Mouse (Mus musculus): ENCODE results near the gene Akna. TPM values are rescaled to one million over a fixed set of nuclear protein-coding genes. Genes with fewer than 3 reads are reported as not detected.

The Akna gene
- 5.4 and 5.7 TPM in 2 replicates for polyA plus RNA-seq (2016; fragmentation: Nextera tagmentation; extraction: Ambion mirVana)

DNA sequence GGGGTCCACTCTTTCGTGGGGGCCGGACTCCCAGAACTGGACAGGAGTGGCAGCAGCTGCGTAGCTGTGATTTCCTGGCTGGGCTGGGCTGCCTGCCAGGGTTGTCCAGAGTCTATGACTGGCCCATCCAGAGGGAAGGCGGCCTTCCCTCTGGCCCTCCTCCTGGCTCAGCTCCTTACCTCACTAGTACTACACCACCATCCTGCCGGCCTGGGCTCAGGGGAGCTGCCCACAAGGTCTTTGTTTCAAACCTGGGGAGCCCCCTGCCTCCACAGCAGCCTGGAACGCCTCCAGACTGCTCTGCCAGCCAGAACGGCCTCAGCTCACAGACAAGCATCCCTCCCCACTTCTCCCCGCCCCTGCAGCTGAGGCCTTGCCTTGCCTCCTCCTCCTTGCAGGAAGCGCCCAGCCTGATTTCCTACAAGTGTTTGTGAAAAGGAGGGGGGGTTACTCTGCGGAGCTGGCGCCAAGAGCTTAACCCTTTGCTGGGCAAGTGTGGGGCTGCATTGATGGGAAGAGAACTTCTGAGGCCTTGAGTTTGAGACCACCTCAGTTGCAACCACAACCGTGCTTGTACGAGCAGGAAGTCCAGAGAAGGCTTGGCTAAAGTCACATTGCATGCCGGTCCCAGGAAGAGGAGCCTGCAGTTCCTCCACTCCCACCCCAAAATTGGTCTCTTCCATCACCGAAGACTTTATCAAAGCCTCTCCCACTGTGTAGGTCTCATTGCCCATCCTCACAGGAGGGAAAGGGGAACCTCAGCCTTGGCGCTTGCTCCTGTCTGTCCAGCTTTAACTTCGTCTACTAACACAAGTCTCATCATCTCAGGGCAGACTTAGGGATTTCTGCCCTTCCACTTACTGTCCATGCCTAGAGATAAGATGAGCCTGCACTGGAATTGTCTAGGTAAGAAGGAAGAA is at the start of gene Akna:
Gene Akna (minus strand): TSS at position 315 of the 920 bp plus-strand sequence.
- peak within 1 kb of the TSS; percentile 43 for H3K27ac ChIP-seq
- H3K9me3 ChIP-seq (replicated peaks) = no peaks in the 10 kb centered on the region
- peak within 1 kb of the TSS; percentile 42 for H3K9ac ChIP-seq
- H3K36me3 ChIP-seq = no peaks in the 10 kb centered on the region
- 20% methylated on average over 17 of the region's 17 CpGs for WGBS (ENCODE audit: insufficient replicate concordance)
- ATAC-seq = peak; percentile 31
- peak within 1 kb of the TSS; percentile 51 for H3K4me2 ChIP-seq
- no peaks in the 10 kb centered on the region; the same call in 1 of the 2 replicates for H3K27me3 ChIP-seq (replicated peaks)
- peaks cover 96% of the 10 kb centered on the region for H3K4me1 ChIP-seq
- peak within 1 kb of the TSS; percentile 38 for H3K4me3 ChIP-seq

DNA sequence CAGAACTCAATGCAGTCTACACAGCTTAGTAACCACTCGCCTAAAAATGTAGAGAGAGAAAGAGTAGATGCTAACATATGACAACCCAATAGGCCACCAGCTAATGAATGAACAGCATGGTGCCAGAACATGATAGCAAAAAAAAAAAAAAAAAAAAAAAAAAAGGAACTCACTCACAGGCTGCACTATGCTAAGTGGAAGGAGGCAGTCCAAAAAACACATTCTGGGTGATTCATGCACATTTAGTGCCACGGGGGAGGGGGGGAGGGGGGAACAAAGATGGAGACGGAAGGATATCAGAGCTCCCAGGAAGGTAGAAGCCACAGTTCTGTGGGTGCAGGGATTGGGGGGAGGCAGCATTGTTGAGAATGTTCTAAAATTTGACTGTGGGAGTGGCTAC is 49.4 kb upstream of the Akna start:
- Histone ChIP-seq H3K4me1 (no peaks in the 10 kb centered on the region), H3K9me3 (replicated peaks) (no peaks in the 10 kb centered on the region), H3K4me3 (no peak overlapping the region), H3K27ac (no peak overlapping the region), H3K27me3 (replicated peaks) (no peaks in the 10 kb centered on the region), H3K36me3 (no peaks in the 10 kb centered on the region), H3K4me2 (no peak overlapping the region), H3K9ac (no peak overlapping the region)
- WGBS (ENCODE audit: insufficient replicate concordance) = 40% methylated on average over 3 of the region's 3 CpGs
- no peak for ATAC-seq

DNA sequence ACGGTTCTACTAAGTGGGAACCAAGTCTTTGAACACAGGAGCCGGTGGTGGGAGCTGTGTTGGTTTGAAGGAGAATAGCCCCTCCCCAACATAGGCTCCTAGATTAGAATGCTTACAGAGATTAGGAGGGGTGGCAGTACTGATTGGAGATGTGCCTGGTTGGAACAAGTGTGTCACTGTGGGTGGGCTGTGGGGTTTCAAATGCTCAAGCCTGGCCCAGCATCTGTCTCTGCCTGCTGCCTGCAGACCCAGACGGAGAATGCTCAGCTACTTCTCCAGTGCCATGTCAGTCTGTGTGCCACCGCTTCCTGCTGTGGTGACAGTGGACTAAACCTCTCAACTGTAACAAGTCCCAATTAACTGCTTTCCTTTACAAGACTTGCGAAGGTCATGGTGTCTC is 47.4 kb upstream of the Akna start:
- Histone ChIP-seq H3K4me3 (no peak overlapping the region), H3K4me2 (no peak overlapping the region), H3K27me3 (replicated peaks) (no peaks in the 10 kb centered on the region), H3K9ac (no peak overlapping the region), H3K4me1 (no peaks in the 10 kb centered on the region), H3K9me3 (replicated peaks) (no peaks in the 10 kb centered on the region), H3K36me3 (no peaks in the 10 kb centered on the region), H3K27ac (no peak overlapping the region)
- no peak for ATAC-seq
- WGBS (ENCODE audit: insufficient replicate concordance) = 61% methylated on average over 5 of the region's 5 CpGs

DNA sequence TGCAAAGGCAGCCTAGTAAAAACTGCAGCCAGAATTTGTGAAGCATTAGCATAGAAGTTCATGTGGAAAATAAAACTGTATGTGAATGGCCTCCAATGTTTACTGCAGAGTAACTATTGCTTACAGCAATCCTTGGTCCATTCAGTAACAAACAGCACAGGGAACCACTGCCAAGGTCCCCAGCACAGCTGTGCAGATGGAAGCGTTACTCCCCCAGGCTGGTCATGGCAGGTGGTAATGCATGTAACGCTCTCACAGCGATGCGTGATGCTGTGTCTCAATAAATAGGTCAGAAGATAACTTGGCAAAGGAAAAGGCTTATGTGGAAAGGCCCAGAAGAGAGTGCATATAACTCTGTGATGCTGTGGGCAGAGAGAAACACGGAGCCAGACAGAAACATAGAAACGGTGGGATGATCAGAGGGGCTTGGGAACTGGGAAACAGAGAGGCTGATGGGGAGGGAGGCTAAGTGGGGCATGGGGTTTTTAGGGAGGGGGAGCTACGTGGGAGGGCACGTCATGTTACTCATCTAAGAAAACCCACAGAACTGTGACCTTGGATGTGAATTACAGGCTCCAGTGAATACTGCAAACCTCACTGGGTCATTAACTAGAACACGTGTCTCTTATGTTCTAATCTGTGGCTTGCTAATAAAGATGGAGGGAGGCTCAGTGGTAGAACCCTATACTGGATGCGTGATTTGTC is 41.4 kb upstream of the Akna start:
- H3K9me3 ChIP-seq (replicated peaks) = no peaks in the 10 kb centered on the region
- no peaks in the 10 kb centered on the region for H3K36me3 ChIP-seq
- H3K4me3 ChIP-seq = no peak overlapping the region
- no peak for ATAC-seq
- WGBS (ENCODE audit: insufficient replicate concordance) = 76% methylated on average over 10 of the region's 10 CpGs
- no peaks in the 10 kb centered on the region for H3K27me3 ChIP-seq (replicated peaks)
- no peak overlapping the region for H3K9ac ChIP-seq
- H3K27ac ChIP-seq = no peak overlapping the region
- H3K4me1 ChIP-seq = no peaks in the 10 kb centered on the region
- H3K4me2 ChIP-seq = no peak overlapping the region

DNA sequence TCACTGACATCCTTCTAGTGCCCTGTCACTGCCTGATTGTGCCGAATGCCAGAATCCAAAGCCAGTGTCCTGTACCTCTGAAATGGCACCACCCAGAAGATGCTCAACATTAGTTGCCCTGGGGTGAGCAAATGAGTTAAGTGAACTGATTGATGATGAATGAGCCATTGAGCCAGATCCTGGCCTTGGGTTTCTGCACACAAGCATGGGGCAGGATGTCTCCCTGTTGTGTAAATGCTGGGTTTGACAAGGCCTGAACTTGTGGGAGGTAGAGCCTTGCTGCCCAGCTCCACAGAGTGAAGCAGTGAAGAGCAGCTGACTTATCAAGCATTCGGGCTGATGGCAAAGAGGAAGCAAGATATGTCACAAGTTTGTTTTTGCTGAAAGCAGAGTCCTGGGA is 39.9 kb upstream of the Akna start:
- no peak for ATAC-seq
- H3K27ac ChIP-seq = no peak overlapping the region
- no peaks in the 10 kb centered on the region for H3K4me1 ChIP-seq
- H3K4me2 ChIP-seq = no peak overlapping the region
- H3K4me3 ChIP-seq = no peak overlapping the region
- H3K27me3 ChIP-seq (replicated peaks) = no peaks in the 10 kb centered on the region
- 49% methylated on average over 2 of the region's 2 CpGs for WGBS (ENCODE audit: insufficient replicate concordance)
- no peak overlapping the region for H3K9ac ChIP-seq
- H3K9me3 ChIP-seq (replicated peaks) = no peaks in the 10 kb centered on the region
- H3K36me3 ChIP-seq = no peaks in the 10 kb centered on the region

DNA sequence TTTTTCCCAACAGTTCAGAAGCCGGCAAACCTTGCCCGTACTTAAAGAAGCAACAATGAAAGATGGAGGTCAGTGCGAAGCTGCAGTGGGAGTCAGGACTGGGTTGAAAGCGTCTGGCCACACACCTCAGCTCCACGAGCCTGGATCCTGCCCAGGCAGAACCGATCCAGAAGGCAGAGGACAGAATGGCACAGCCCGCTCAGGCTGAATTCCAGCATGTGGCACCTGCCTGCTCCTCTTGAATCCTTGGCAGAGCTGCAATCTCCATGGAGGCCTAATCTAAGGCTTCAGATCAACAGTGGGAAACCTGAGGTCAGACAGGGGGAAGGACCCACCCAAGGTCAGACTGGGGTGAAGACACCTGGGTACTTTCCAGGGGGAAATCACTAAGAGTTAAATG is 38.5 kb upstream of the Akna start:
- WGBS (ENCODE audit: insufficient replicate concordance) = 79% methylated on average over 7 of the region's 7 CpGs
- no peak for ATAC-seq

DNA sequence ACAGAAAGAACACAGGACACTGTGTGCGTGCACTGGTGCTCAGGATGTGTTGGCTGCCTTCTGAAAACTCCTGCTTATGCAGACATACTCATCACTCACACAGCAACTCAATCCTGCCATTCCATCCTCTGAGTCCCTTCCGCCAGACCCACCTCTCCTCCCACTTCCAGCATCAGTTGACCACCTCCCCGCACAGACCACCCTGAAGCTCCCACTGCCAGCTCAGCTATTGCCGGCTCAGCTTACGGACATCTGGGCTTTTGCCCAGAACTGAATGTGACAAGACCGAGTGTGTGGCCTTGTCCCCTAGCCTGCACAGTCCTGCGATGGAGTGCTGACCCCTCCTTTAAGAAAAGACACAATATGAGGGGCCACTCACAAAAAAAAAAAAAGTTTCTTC is 37.1 kb upstream of the Akna start:
- 61% methylated on average over 7 of the region's 7 CpGs for whole genome bisulfite sequencing (ENCODE audit: insufficient replicate concordance)
- ATAC-seq = no peak
- no peak overlapping the region for H3K4me3 ChIP-seq
- H3K36me3 ChIP-seq = no peaks in the 10 kb centered on the region
- H3K27ac ChIP-seq = no peak overlapping the region
- H3K9ac ChIP-seq = no peak overlapping the region
- H3K4me1 ChIP-seq = no peaks in the 10 kb centered on the region
- H3K9me3 ChIP-seq (replicated peaks) = no peaks in the 10 kb centered on the region
- no peak overlapping the region for H3K4me2 ChIP-seq
- no peaks in the 10 kb centered on the region for H3K27me3 ChIP-seq (replicated peaks)

More for the DNA sequence above, 38.5 kb upstream of the Akna start:
- Histone ChIP-seq H3K9ac (no peak overlapping the region), H3K36me3 (no peaks in the 10 kb centered on the region), H3K4me2 (no peak overlapping the region), H3K4me3 (no peak overlapping the region), H3K4me1 (no peaks in the 10 kb centered on the region), H3K27ac (no peak overlapping the region), H3K27me3 (replicated peaks) (no peaks in the 10 kb centered on the region), H3K9me3 (replicated peaks) (no peaks in the 10 kb centered on the region)

DNA sequence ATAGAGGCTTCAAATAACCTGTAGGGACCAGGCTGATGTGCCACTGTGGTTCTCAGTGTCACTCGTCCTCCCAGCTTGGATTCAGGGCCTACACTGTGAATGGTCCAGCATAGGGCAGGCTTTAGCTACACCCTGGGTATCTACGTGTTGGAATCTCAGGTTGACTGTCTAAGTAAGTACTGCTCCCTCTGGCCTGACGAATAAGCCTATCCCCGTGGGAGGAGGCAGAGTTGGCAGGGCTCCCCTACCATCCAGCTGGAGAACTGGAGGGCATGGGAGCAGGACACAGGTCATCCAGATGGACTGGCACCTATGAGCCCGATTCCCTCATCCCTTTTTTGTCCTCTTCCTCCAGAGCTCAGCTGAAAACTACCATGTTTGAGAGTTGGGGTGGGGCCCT is 34.8 kb upstream of the Akna start:
- H3K9me3 ChIP-seq (replicated peaks) = no peaks in the 10 kb centered on the region
- no peak overlapping the region for H3K4me3 ChIP-seq
- no peaks in the 10 kb centered on the region for H3K27me3 ChIP-seq (replicated peaks)
- no peaks in the 10 kb centered on the region for H3K4me1 ChIP-seq
- H3K27ac ChIP-seq = no peak overlapping the region
- 63% methylated on average over 5 of the region's 5 CpGs for WGBS (ENCODE audit: insufficient replicate concordance)
- no peak overlapping the region for H3K4me2 ChIP-seq
- no peak overlapping the region for H3K9ac ChIP-seq
- H3K36me3 ChIP-seq = no peaks in the 10 kb centered on the region
- ATAC-seq = no peak

DNA sequence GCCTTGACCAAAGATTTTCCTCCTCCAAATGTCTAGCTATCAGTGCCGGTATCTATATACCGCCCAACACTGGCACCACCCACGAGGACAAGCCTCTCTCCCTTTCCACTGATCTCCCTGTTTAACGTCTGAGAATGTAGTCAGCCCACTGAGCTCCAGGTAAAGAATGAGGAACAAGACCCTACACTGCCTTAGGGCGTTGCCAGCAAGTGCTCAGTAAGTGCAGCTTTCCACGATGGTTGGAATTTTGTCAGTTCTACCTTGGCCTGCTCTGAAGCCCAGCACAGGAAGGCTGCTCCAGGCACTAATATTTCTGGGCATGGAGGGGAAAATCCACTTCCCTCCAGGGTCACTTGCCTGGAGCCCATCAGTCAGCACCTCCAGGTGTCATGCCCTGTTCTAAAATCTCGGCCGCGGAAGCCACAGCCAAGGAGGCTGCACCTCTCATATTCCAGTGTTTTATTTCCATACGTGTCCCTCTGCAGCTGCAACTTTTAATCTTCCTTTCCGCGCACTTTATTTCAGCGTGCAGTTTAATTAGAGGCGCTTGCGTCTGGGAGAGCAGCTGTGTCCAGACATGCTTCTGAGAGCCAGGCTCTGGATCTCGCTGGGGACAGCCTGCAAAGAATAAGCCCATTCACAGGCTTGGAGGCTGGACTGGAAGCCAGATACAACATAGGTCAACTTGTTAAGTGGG is 34.1 kb upstream of the Akna start:
- H3K36me3 ChIP-seq = no peaks in the 10 kb centered on the region
- H3K27me3 ChIP-seq (replicated peaks) = no peaks in the 10 kb centered on the region
- H3K9me3 ChIP-seq (replicated peaks) = no peaks in the 10 kb centered on the region
- no peak overlapping the region for H3K27ac ChIP-seq
- WGBS (ENCODE audit: insufficient replicate concordance) = 76% methylated on average over 16 of the region's 16 CpGs
- no peak for ATAC-seq
- no peak overlapping the region for H3K9ac ChIP-seq
- H3K4me2 ChIP-seq = no peak overlapping the region
- no peaks in the 10 kb centered on the region for H3K4me1 ChIP-seq
- H3K4me3 ChIP-seq = no peak overlapping the region

DNA sequence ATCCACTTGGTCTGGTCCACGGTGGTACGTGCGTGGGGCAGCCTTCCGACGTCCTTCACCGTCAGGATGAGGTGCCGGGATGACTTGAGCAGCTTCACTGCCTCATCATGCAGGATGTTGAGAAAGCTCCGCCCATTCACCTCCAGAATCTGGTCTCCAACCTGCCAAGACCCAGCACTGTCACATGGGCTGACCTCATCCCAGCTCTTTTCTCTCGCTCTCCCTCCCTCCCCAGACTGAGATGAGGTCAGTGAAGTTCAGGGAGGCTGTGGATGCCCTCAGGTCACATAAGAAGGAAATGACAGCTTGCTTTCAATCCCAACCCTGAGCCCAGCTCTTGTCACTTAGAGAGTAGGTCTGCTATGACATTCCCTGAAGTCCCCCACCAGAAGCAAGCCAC is 32.2 kb upstream of the Akna start:
- 71% methylated on average over 9 of the region's 9 CpGs for WGBS (ENCODE audit: insufficient replicate concordance)
- Histone ChIP-seq H3K9ac (no peak overlapping the region), H3K9me3 (replicated peaks) (no peaks in the 10 kb centered on the region), H3K27ac (no peak overlapping the region), H3K4me1 (no peaks in the 10 kb centered on the region), H3K27me3 (replicated peaks) (no peaks in the 10 kb centered on the region), H3K4me3 (no peak overlapping the region), H3K36me3 (no peaks in the 10 kb centered on the region), H3K4me2 (no peak overlapping the region)
- no peak for ATAC-seq

DNA sequence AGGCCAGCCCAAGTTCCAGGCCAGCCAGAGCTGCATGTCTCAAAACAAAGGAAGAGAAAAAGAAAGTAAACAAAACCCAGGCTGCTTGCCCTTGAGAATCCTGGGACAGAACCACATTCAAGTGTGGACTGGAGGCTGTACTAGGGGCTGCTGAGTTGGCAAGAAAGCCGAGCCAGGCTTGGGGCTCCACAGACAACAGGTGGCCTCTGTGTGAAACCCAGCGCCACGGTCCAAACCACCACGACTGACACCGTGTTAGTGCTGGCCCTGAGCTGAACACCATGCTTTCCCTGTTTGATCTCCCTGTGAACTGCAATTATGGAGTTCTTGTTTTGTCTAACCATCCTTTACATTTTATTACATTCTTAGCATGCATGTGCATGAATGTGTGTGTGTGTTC is 27.9 kb upstream of the Akna start:
- Histone ChIP-seq H3K4me1 (no peaks in the 10 kb centered on the region), H3K9me3 (replicated peaks) (no peaks in the 10 kb centered on the region), H3K36me3 (no peaks in the 10 kb centered on the region), H3K27me3 (replicated peaks) (no peaks in the 10 kb centered on the region), H3K4me3 (no peak overlapping the region), H3K27ac (no peak overlapping the region), H3K9ac (no peak overlapping the region), H3K4me2 (no peak overlapping the region)
- ATAC-seq = no peak
- WGBS (ENCODE audit: insufficient replicate concordance) = 77% methylated on average over 5 of the region's 5 CpGs

DNA sequence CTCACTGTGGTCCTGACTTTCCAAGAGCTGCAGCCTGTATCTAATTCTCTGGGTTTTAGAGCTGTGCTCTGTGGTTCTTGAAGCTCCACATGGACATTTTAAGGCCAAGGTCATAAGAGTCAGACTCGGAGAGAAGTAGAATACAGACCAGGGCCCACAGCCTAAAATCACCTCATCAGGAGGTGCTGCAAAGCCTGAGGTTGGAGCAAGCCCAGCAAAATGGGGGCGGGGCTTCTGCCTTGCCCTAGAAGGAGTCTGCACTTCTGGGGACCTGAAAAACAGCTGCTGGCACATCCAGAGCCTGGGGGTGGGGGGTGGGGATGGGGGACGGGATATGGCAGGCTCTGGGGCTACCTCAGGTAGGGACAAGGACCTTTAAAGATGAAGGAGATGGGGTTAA is 27.2 kb upstream of the Akna start:
- H3K27me3 ChIP-seq (replicated peaks) = no peaks in the 10 kb centered on the region
- no peaks in the 10 kb centered on the region for H3K36me3 ChIP-seq
- no peak overlapping the region for H3K9ac ChIP-seq
- ATAC-seq = no peak
- WGBS (ENCODE audit: insufficient replicate concordance) = 24% methylated on average over 3 of the region's 3 CpGs
- H3K27ac ChIP-seq = no peak overlapping the region
- H3K9me3 ChIP-seq (replicated peaks) = no peaks in the 10 kb centered on the region
- no peaks in the 10 kb centered on the region for H3K4me1 ChIP-seq
- no peak overlapping the region for H3K4me2 ChIP-seq
- H3K4me3 ChIP-seq = no peak overlapping the region

All from liver, embryonic 12.5 days (tissue).